Mouse (Mus musculus) midbrain, embryonic 11.5 days (tissue): ENCODE data around the gene Cenpn. TPM values are rescaled to one million over a fixed set of nuclear protein-coding genes. Genes with fewer than 3 reads are reported as not detected.

ENCODE experiments used
- ATAC-seq: fragments of 200-750 bp; cut with Nextera tagmentation; 2 replicates; pipeline ENCODE4 v1.8.0; 2017; ENCODE audit warnings: moderate TSS enrichment, moderate library complexity; ENCODE audit not compliant: low FRiP score
- DNase-seq: peaks from one replicate; pipeline ENCODE4 v3.0.0; 2015; ENCODE audit warnings: low spot score; ENCODE audit errors: missing footprints
- H3K27ac ChIP-seq: fragments of 300-500 bp; sonication (generic); 2 replicates; pipeline ENCODE4 v1.5.1; 2014; ENCODE audit warnings: low read depth, low read length
- H3K27me3 ChIP-seq: fragments of 300-500 bp; sonication (generic); 2 replicates; pipeline ENCODE4 v1.6.1; 2014; ENCODE audit warnings: mild to moderate bottlenecking, low read length, moderate library complexity, mixed read lengths; ENCODE audit not compliant: control insufficient read depth, insufficient read depth
- H3K36me3 ChIP-seq: fragments of 300-500 bp; sonication (generic); 2 replicates; pipeline ENCODE4 v1.6.1; 2014; ENCODE audit warnings: mild to moderate bottlenecking, low read length, moderate library complexity, mixed read lengths; ENCODE audit not compliant: control insufficient read depth, insufficient read depth
- H3K4me1 ChIP-seq: fragments of 300-500 bp; sonication (generic); 2 replicates; pipeline ENCODE4 v1.6.1; 2014; ENCODE audit warnings: low read length; ENCODE audit not compliant: control insufficient read depth, insufficient read depth
- H3K4me2 ChIP-seq: fragments of 300-500 bp; sonication (generic); 2 replicates; pipeline ENCODE4 v1.6.1; 2014; ENCODE audit warnings: mild to moderate bottlenecking, moderate library complexity
- H3K4me3 ChIP-seq: fragments of 300-500 bp; sonication (generic); 2 replicates; pipeline ENCODE4 v1.5.1; 2014; ENCODE audit warnings: low read depth, low read length
- H3K9ac ChIP-seq: fragments of 300-500 bp; sonication (generic); 2 replicates; pipeline ENCODE4 v1.6.1; 2014; ENCODE audit warnings: low read length
- H3K9me3 ChIP-seq: fragments of 300-500 bp; sonication (generic); 2 replicates; pipeline ENCODE4 v1.6.1; 2016; ENCODE audit warnings: low read length; ENCODE audit not compliant: control insufficient read depth
- WGBS: fragments of 180-500 bp; shearing (Covaris S2); extraction: QIAGEN DNeasy Blood & Tissue Kit; methylation state at CpG from one replicate; pipeline ENCODE4 v1.1.7; 2014; 5-methylcytosine and 5-hydroxymethylcytosine counted together
- polyA plus RNA-seq: library from polyadenylated mRNA; unstranded; fragments of >200 nt; fragmentation: Nextera tagmentation; extraction: Ambion mirVana; gene quantifications from 2 replicates; pipeline ENCODE4 v1.2.1, GENCODE M21; 2014

Gene Cenpn
- polyA plus RNA-seq, 1 experiment from 2014 or later, result 54.0 TPM

DNA sequence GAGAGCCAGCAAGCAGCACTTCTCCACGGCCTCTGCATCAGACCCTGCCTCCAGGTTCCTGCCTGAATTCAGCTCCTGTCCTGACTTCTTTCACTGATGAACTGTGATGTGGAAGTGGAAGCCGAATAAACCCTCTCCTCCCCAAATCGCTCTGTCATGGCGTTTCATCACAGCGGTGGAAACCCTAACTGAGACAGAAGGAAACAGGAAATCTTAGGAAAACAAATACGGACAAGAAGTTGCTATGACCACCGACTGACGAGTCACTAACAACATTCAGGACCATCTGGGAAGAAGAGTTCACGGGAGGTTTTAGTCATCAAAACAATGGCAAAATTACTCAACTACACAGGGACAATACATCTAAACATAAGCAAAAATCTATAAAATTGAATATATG, 28.9 kb upstream of the Cenpn start:
- no peak overlapping the region for H3K4me3 ChIP-seq
- WGBS, result 74% methylated on average over 9 of the region's 9 CpGs
- no peak for DNase-seq
- H3K9ac ChIP-seq, result no peak overlapping the region
- H3K27ac ChIP-seq, result no peak overlapping the region
- no peak overlapping the region for H3K4me2 ChIP-seq
- H3K36me3 ChIP-seq, result peaks cover 3% of the 10 kb centered on the region; the same call in 1 of the 2 replicates
- no peaks in the 10 kb centered on the region for H3K27me3 ChIP-seq
- no peaks in the 10 kb centered on the region for H3K4me1 ChIP-seq
- no peak for ATAC-seq
- no peaks in the 10 kb centered on the region for H3K9me3 ChIP-seq

- Histone ChIP-seq H3K36me3 (no peaks in the 10 kb centered on the region; the same call in 1 of the 2 replicates), H3K9ac (no peak overlapping the region), H3K4me3 (no peak overlapping the region), H3K4me1 (no peaks in the 10 kb centered on the region), H3K4me2 (no peak overlapping the region), H3K27me3 (no peaks in the 10 kb centered on the region), H3K27ac (no peak overlapping the region), H3K9me3 (no peaks in the 10 kb centered on the region)
- ATAC-seq (no peak), DNase-seq (no peak)
- WGBS, result 92% methylated on average over 11 of the region's 11 CpGs
Observed at GRCm38 (mm10) chr8:116893938-116894337, 27.6 kb upstream of the Cenpn start.

GRCm38 (mm10) chr8:116895521-116895920, 26.0 kb upstream of the Cenpn start:
- Histone ChIP-seq H3K9me3 (no peaks in the 10 kb centered on the region), H3K27ac (no peak overlapping the region), H3K4me3 (no peak overlapping the region), H3K4me2 (no peak overlapping the region), H3K9ac (no peak overlapping the region), H3K27me3 (no peaks in the 10 kb centered on the region), H3K4me1 (no peaks in the 10 kb centered on the region), H3K36me3 (no peaks in the 10 kb centered on the region; the same call in 1 of the 2 replicates)
- WGBS, result 95% methylated on average over 6 of the region's 6 CpGs
- no peak for DNase-seq
- no peak for ATAC-seq

GRCm38 (mm10) chr8:116904736-116905135, 16.8 kb upstream of the Cenpn start:
- Histone ChIP-seq H3K27me3 (no peaks in the 10 kb centered on the region), H3K4me1 (no peaks in the 10 kb centered on the region), H3K9me3 (no peaks in the 10 kb centered on the region), H3K27ac (no peak overlapping the region), H3K36me3 (peaks cover 2% of the 10 kb centered on the region; the same call in 1 of the 2 replicates), H3K9ac (no peak overlapping the region), H3K4me3 (no peak overlapping the region), H3K4me2 (no peak overlapping the region)
- 96% methylated on average over 4 of the region's 4 CpGs for WGBS
- no peak for ATAC-seq
- no peak for DNase-seq

DNA sequence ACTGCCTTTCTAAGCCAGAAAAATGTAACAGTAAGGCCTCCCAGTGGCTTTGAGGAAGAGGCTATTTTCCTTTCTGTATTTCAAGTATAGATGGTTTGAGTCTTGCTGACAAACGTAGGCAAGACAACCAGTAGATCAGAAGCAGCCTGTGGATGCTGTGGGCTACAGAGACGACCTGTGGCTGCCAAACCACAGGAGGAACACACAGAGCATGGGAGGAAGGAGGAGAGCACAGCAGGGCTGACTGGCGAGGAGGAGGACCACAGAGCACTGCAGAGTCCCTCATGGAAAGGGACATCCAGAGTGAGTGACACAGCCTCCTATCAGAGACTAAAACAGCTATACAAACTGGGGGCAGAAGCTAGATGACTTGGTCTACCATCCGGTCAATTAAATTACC, 16.3 kb upstream of the Cenpn start:
- no peak for ATAC-seq
- no peak for DNase-seq
- Histone ChIP-seq H3K4me2 (no peak overlapping the region), H3K36me3 (peaks cover 2% of the 10 kb centered on the region; the same call in 1 of the 2 replicates), H3K27me3 (no peaks in the 10 kb centered on the region), H3K9me3 (no peaks in the 10 kb centered on the region), H3K4me1 (no peaks in the 10 kb centered on the region), H3K27ac (no peak overlapping the region), H3K4me3 (no peak overlapping the region), H3K9ac (no peak overlapping the region)
- WGBS, result 86% methylated on average over 4 of the region's 4 CpGs

DNA sequence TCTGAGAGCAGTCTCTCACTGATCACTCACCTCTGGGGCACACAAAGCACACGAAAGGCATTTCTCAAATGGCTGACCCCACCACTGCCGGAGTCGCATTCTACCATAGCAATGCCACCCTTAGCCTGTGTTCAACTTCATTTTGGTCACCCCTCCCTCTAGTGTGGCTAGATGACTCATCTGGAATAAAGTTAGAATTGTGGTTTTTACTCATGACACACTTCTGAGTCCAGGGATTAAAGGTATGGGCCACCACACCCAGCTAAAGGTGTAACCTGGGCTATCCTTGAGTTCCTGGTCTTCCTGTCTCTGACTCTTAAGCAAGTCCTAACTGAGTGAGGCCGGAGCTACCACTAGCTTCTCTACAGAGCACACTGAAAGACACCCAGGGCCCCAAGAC, 15.7 kb upstream of the Cenpn start:
- H3K9me3 ChIP-seq, result no peaks in the 10 kb centered on the region
- 92% methylated on average over 4 of the region's 4 CpGs for WGBS
- H3K4me1 ChIP-seq, result no peaks in the 10 kb centered on the region
- H3K4me2 ChIP-seq, result no peak overlapping the region
- no peaks in the 10 kb centered on the region for H3K27me3 ChIP-seq
- ATAC-seq (no peak), DNase-seq (no peak)
- no peak overlapping the region for H3K9ac ChIP-seq
- peaks cover 2% of the 10 kb centered on the region; the same call in 1 of the 2 replicates for H3K36me3 ChIP-seq
- H3K4me3 ChIP-seq, result no peak overlapping the region
- H3K27ac ChIP-seq, result no peak overlapping the region

GRCm38 (mm10) chr8:116921005-116921336, 559 bp upstream of the Cenpn start:
- Histone ChIP-seq H3K4me3 (peak overlapping the region; percentile 68), H3K36me3 (peaks cover 3% of the 10 kb centered on the region; the same call in 1 of the 2 replicates), H3K27ac (peak overlapping the region; percentile 15; the same call in 1 of the 2 replicates), H3K4me1 (peaks cover 6% of the 10 kb centered on the region), H3K4me2 (peak overlapping the region; percentile 54), H3K27me3 (no peaks in the 10 kb centered on the region), H3K9ac (peak overlapping the region; percentile 67), H3K9me3 (no peaks in the 10 kb centered on the region)
- ATAC-seq (peak; percentile 71; the same call in 1 of the 2 replicates), DNase-seq (no peak)
- WGBS, result under 1% methylated on average over 22 of the region's 22 CpGs

GRCm38 (mm10) chr8:116922060-116922757, 679 bp downstream of the Cenpn start:
- 35% methylated on average over 17 of the region's 17 CpGs for WGBS
- no peaks in the 10 kb centered on the region for H3K9me3 ChIP-seq

DNA sequence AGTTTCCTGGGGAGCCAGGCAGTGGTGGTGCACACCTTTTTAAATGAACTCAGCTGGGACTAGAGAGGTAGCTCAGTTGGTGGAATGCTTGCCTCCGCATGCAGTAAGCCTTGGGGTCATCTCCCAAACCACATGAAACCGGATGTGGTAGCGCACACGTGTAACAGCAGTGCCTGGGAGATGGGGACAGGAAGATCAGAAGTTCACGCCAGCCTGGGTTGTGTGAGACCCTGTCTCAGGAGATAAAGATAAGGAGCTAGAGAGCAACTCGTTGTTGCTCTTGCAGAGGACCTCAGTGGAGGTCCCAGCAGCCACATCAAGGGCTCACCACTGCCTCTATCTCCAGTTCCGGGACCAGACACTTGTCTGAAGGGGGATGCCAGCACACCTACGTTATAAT, 2.0 kb downstream of the Cenpn start:
- no peak overlapping the region for H3K27ac ChIP-seq
- WGBS, result 86% methylated on average over 8 of the region's 8 CpGs

More at GRCm38 (mm10) chr8:116922060-116922757, 679 bp downstream of the Cenpn start:
- H3K27ac ChIP-seq, result no peak overlapping the region
- ATAC-seq (no peak; the same call in 1 of the 2 replicates), DNase-seq (no peak)
- H3K4me2 ChIP-seq, result peak overlapping the region; percentile 54
- H3K4me3 ChIP-seq, result peak overlapping the region; percentile 68
- peak overlapping the region; percentile 67 for H3K9ac ChIP-seq
- no peaks in the 10 kb centered on the region for H3K27me3 ChIP-seq
- peaks cover 6% of the 10 kb centered on the region for H3K4me1 ChIP-seq
- peaks cover 3% of the 10 kb centered on the region; the same call in 1 of the 2 replicates for H3K36me3 ChIP-seq

More for the DNA sequence above, 2.0 kb downstream of the Cenpn start:
- H3K4me2 ChIP-seq, result no peak overlapping the region
- peaks cover 6% of the 10 kb centered on the region for H3K4me1 ChIP-seq
- no peaks in the 10 kb centered on the region for H3K9me3 ChIP-seq
- no peaks in the 10 kb centered on the region for H3K27me3 ChIP-seq
- peaks cover 3% of the 10 kb centered on the region for H3K36me3 ChIP-seq
- no peak overlapping the region for H3K9ac ChIP-seq
- ATAC-seq (no peak), DNase-seq (no peak)
- H3K4me3 ChIP-seq, result no peak overlapping the region
